Mouse (Mus musculus) ovary, postnatal 14 days (tissue): ENCODE data around the gene Gm17783.
"Not testable (repeated sequence)": the region's sequence is repeated elsewhere in the genome, so short reads cannot be mapped to it uniquely, and the experiment has no call there.

Source experiments
- DNase-seq: peaks from one replicate; pipeline ENCODE4 v3.0.0; 2022; ENCODE audit warnings: low spot score

The Gm17783 gene

GRCm38 (mm10) chr16:45531950-45532349 is at the start of gene Gm17783:
Gene Gm17783, minus strand, starts transcription at chr16:45532050.
- no peak for DNase-seq

- DNase-seq = no peak
These were observed 48.0 kb upstream of the Gm17783 start for GRCm38 (mm10) chr16:45579883-45580282.

- no peak for DNase-seq
These were observed 40.5 kb upstream of the Gm17783 start for GRCm38 (mm10) chr16:45572307-45572706.

GRCm38 (mm10) chr16:45561747-45562146 is 29.9 kb upstream of the Gm17783 start:
- DNase-seq = no peak

- no peak for DNase-seq
These were observed 19.7 kb upstream of the Gm17783 start for GRCm38 (mm10) chr16:45551579-45551978.

- DNase-seq = no peak
These were observed 16.1 kb upstream of the Gm17783 start for GRCm38 (mm10) chr16:45547982-45548381.

GRCm38 (mm10) chr16:45544341-45544740 is 12.5 kb upstream of the Gm17783 start:
- DNase-seq = no peak

GRCm38 (mm10) chr16:45542108-45542507 is 10.3 kb upstream of the Gm17783 start:
- DNase-seq = no peak

- not testable (repeated sequence) for DNase-seq
These were observed 6.5 kb upstream of the Gm17783 start for GRCm38 (mm10) chr16:45538342-45538741.

- no peak for DNase-seq
These were observed 3.2 kb upstream of the Gm17783 start, which contains the start of gene Slc9c1 for GRCm38 (mm10) chr16:45535009-45535408. Gene Slc9c1, plus strand, starts transcription at chr16:45535309.

- no peak for DNase-seq
These were observed 6.3 kb downstream of the Gm17783 start for GRCm38 (mm10) chr16:45525551-45525950.

GRCm38 (mm10) chr16:45495326-45495725 is 36.5 kb downstream of the Gm17783 start:
- DNase-seq = no peak

- DNase-seq = no peak
These were observed 38.9 kb downstream of the Gm17783 start, which contains the start of gene Gm609 for GRCm38 (mm10) chr16:45492927-45493326. Gene Gm609, minus strand, starts transcription at chr16:45492969.

GRCm38 (mm10) chr16:45476991-45477390 is 54.9 kb downstream of the Gm17783 start:
- DNase-seq = no peak

GRCm38 (mm10) chr16:45471836-45472235 is 60.0 kb downstream of the Gm17783 start:
- DNase-seq = peak; percentile 54
